Mouse (Mus musculus): ENCODE measurements around the gene Fam50b.

DNA sequence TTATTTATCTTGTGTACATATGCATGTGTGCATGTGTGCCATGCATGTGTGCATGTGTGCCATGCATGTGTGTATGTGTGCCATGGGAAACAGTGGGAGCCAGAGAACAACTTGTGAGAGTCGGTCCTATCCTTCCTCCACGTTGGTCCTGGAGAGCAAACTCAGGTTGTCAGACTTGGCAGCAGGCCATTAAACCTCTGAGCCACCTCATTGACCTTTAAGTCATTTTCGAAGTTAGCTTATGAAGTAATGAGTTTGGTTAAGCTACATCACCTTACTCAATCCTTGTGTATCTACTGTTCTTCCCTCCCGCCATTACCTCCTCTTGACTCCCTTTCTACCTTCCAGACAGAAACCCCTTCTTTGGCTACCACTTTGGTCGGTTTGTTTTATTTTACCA is 30.6 kb downstream of the Fam50b start:
- TF ChIP-seq CTCF (IDR thresholded peaks at IDR 0.05; ENCODE audit: borderline replicate concordance, extremely low read depth, insufficient read depth, insufficient read length) = no peak
- TF ChIP-seq POLR2A (IDR thresholded peaks at IDR 0.05; ENCODE audit: borderline replicate concordance, extremely low read depth, insufficient read depth, insufficient read length, poor library complexity, severe bottlenecking) = no peak

Data from brain, embryonic 14.5 days (tissue).